Mouse (Mus musculus): ENCODE measurements around the gene Ampd1. TPM values are rescaled to one million over a fixed set of nuclear protein-coding genes. Genes with fewer than 3 reads are reported as not detected.

The Ampd1 gene
- 0.11 and 2.7 TPM in 2 replicates for polyA plus RNA-seq (2012; rRNA removed)

GRCm38 (mm10) chr3:103073771-103074170 is at the start of gene Ampd1:
TSS of gene Ampd1 (plus strand) at chr3:103074014.

GRCm38 (mm10) chr3:103058207-103059157 is 15.3 kb upstream of the Ampd1 start, which contains the start of gene Nras:
TSS of gene Nras (plus strand) at chr3:103058285.

GRCm38 (mm10) chr3:103102454-103103390 is 28.9 kb downstream of the Ampd1 start, which contains the start of gene Dennd2c:
TSS of gene Dennd2c (plus strand) at chr3:103102604.

Other genes with a start within 250 kb of the Ampd1 start
- not detected in 2 replicates for gene Sycp1, start 137.9 kb upstream of the Ampd1 start, polyA plus RNA-seq (2012; rRNA removed)
- 0.11 and 0.23 TPM in 2 replicates for gene Nr1h5, start 109.9 kb upstream of the Ampd1 start, polyA plus RNA-seq (2012; rRNA removed)
- 48.2 and 50.7 TPM in 2 replicates for gene Sike1, start 78.3 kb upstream of the Ampd1 start, polyA plus RNA-seq (2012; rRNA removed)
- 96.0 and 105 TPM in 2 replicates for gene Csde1, start 53.6 kb upstream of the Ampd1 start, polyA plus RNA-seq (2012; rRNA removed)
- gene Nras, start 15.7 kb upstream of the Ampd1 start, polyA plus RNA-seq (2012; rRNA removed): 69.9 and 72.5 TPM in 2 replicates
- gene Dennd2c, start 28.6 kb downstream of the Ampd1 start, polyA plus RNA-seq (2012; rRNA removed): 1.3 and 2.2 TPM in 2 replicates
- 185 and 198 TPM in 2 replicates for gene Bcas2, start 97.6 kb downstream of the Ampd1 start, polyA plus RNA-seq (2012; rRNA removed)
- gene Trim33, start 205.3 kb downstream of the Ampd1 start, polyA plus RNA-seq (2012; rRNA removed): 26.6 and 29.5 TPM in 2 replicates

Measured in central nervous system, embryonic 14 days (tissue).